Mouse (Mus musculus) heart, postnatal 25 days (tissue): ENCODE results near the gene Gnaq. TPM values are rescaled to one million over a fixed set of nuclear protein-coding genes. Genes with fewer than 3 reads are reported as not detected.

Source experiments
- DNase-seq: peaks from one replicate; pipeline ENCODE4 v3.0.0; 2022; ENCODE audit warnings: low spot score
- intact Hi-C: fragments of 180-260 bp; cut with DNase I; formaldehyde crosslinking; loops from one replicate; pipeline ENCODE4 v1.15.1; 2025
- total RNA-seq, 2 experiments: library from RNA; stranded (reverse); gene quantifications; 2 replicates each; pipeline ENCODE4 v1.2.3; 2021

Gene Gnaq
- total RNA-seq, 2 experiments from 2014 or later: 24.9 to 25.8 TPM

DNA sequence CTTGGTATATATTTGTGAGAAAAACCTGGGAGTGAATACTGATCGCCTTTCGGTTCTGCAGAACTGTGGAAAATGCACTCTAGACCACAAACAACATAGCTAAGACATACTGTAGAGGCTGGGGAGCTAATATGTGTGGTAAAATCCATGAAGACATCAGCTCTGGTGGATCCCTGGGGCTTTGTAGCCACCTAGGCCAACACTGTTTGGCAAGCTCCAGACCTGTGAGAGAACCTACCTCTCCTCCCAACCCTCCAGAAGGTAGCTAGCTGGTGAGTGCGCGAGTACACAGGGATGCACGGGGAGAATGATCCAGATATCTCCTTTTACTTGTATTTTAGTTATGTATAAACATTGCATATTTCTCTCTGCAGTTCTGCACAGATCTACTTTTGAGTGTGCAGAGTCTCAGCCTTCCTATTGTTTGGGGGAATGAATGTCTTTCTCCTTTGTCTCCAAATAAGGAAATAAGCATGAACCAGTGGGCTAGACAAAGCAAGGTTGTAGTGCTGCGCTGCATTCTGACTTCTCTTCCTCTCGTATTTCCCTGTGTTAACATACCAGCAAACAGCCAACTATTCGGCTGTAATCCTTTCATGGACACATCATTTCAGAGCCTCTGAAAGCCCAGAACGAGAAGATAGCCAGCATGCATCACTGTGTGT lies 205.4 kb downstream of the Gnaq start:
- DNase-seq: no peak
- intact Hi-C loops: no loop called here

DNA sequence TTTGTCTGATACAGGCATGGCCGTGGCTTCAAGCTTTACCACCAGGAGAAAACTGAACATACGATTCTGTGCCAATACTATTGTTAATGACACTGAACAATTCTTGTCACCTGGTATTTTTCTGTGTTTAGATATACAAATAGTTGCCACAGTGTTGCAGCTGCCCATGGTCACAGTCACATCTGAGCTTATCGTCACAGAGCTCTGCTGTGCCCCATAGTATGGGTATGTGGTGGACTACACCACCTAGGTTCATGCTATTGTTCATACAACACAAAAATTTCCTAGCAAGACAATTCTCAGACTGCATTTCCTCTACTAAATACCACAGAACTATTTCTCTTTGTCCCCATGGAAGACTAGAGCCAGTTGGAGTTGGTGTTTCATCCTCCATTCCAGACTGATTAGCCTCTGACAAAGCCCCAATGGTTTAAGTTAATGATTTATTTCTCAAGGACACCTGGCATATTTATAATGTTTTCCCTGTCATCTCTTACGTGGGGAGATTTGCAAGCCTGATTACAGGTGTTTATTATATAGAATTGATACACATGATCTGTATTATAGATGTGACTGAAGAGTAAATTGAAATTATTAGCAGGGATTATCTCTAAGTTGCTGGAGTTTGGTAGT lies 207.4 kb downstream of the Gnaq start:
- intact Hi-C loops: loop anchor here (5.0 kb wide), 1 partner anchor 213 kb away; no protein-coding TSS in a partner anchor
- no peak for DNase-seq

DNA sequence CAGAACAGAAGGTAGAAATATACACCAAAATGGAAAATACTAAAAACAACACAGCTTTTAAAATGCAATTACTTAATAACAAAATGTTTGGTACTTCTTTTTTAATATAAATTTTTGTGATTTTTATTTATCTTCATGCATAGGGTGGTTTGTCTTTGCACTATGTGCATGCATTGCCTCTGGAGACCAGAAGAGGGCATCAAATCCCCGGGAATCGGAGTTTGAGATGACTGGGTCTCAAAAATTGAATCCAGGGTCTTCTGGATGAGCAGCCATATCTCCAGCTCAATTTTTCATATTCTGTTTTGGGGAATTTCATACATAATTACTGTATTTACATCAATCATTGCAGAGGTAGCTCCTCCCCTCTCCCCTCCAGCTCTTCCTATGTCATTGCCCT lies 210.1 kb downstream of the Gnaq start:
- DNase-seq: no peak
- intact Hi-C loops: loop anchor here (5.0 kb wide), 1 partner anchor 215 kb away; no protein-coding TSS in a partner anchor

DNA sequence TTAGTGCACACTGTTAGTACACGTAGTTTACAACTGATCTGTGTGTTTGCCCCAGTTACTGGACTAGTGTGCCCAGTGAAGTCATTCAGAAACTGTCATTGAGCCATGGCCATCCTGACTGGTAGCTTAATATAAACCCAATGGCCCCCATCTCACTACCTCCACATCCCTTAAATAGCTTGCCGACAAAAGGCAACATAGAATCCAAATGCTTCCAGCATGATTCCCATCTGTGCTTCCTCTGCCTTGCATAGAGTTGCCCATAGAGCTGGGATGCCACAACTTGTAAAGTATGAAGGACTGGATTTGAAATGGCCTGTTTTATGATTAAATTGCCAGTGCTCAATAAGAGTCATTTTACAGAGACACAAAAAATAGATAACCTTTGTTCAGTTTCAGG lies 212.9 kb downstream of the Gnaq start:
- DNase-seq: no peak
- intact Hi-C loops: no loop called here

DNA sequence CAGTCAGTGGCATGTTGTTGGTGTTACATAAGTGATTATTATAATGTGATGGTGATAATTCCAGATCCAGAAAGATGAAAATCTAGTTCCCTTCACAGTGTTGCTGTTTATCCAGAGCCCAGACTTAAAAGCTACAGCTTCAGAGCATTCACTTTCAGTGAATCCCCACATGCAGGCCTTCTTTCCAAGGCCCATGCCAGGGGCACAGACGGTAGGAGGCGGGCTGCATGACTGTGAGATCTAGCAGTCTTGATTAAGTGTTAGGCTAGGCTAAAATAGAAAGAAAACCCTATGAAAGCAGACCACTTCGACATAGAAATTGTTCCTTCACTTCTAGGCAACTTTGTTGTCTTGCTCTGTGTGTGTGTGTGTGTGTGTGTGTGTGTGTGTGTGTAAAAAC lies 214.4 kb downstream of the Gnaq start:
- intact Hi-C loops: no loop called here
- no peak for DNase-seq

DNA sequence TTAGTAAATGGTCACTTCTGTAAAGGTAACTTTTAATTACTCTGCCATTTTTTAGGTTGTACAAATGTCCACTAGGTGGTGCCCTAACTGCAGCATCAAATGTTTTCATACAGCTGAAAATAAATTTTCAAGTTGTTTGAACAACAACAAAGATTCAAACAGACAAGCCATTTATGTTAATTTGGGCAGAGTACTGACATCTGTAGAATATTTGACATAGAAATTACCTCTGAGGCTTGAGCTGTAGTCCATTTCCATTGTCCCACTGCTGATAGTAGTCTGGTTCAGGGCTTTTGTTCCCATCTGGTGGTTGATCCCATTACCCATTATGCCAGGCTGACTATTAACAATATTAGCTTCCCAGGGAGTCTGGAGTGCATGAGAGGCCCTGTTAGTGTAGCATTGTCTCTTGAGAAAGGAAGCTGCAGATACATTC lies 221.1 kb downstream of the Gnaq start:
- intact Hi-C loops: no loop called here
- DNase-seq: no peak

DNA sequence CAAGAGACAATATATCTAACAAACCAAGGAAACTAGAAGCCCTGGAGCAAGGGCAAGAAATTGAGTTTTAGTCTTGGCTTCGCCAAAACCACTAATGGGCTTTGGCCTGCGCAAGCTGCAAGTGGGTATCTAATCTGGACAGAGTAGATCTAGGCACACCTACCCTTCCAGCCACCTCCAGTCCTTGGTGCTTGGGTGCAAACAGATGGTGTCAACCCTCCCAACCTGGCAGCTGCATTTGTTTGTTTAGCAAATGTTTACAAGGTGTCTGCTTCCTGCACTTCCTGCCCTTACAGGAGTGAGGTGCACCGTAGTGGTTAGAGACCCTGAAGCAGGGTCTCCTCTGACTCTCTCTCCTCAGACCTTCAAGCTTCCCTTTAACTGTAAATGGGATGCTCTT lies 225.5 kb downstream of the Gnaq start:
- DNase-seq: no peak
- intact Hi-C loops: loop anchor here (1.0 to 5.0 kb wide), 2 partner anchors 239 to 296 kb away; no protein-coding TSS in a partner anchor

DNA sequence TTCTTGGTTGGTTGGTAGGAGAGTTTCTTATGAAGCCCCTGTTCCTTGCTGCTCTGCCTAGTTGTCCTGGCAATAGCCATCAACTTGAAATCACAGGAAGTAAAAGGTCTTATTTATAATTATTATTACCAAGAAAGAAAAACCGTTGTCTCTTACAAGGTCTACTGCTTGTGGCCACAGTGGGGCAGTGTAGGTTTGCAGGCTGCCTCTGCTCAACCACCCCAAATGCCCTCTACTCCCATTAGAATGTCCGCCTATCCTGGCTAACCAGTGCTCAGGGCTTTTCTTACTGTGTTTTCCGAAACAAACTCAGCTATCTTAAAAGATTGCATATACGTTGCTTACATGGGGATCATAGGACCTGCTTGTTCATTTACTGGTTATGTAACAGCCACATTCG lies 226.3 kb downstream of the Gnaq start:
- no peak for DNase-seq
- intact Hi-C loops: loop anchor here (1.0 to 5.0 kb wide), 2 partner anchors 238 to 297 kb away; no protein-coding TSS in a partner anchor

DNA sequence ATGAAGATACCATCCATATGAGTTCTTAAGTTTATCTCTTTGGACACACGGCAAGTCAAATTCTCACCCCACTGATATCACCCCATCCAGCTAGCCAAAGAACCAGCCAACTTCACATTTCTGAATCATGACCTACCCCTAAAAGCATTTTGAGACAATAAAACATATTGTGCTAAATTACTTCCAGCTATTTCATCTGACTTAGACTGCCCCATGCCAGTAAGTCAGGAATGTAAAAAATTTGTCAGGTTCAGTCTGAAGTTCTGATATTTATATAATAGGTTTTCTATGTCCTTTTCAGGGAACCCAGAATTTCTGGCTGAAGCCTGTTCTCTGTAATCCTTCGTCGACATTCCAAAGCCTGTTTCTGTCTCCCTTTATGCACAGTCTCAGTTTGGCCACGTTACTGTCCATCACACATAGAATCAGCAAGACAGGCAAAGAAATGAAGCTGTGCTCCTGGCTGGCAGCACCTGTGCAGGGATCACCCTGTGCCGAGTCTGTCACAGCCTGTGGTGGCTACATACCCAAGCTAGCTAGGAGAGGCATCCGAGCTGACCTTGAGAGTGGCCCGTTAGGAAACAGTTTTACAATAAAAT lies 233.9 kb downstream of the Gnaq start:
- intact Hi-C loops: no loop called here
- DNase-seq: no peak

DNA sequence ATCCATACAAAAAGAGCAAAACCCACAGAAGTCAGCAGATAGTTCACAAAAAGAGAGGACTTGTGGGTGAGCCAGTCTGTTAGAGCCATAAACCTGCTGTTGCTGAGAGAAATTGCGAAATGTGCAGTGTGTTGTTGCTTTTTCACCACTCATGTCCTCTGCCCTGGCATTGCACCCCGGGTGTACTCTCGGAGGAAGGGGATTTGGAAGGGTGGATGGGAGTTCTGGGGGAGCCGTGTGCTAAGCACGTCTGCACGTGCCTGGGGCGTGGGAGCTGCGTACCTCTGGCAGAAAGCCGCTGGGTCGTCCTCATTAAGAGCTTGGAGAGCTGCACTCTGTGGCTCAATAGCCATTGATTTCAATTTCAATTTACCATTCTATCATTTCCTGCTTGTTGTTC lies 234.6 kb downstream of the Gnaq start:
- intact Hi-C loops: no loop called here
- no peak for DNase-seq

DNA sequence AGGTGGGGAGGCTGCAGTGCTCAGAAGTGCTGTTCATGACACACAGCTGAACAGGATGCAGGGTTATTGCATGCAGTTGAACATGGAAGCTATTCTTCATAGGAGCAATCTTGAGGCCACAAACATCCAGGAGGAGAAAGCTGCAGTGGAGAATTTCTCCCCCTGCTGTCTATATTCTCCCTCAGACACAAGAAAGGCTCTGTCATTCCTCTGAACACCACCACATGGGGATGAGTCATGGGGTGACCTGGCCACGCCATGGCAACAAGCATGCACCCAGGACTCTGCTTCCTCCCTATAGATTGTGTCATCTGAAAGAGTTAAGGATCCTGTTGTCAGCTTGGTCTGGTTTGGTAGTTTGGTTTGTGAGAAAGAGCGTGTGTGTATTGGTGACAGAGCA lies 239.0 kb downstream of the Gnaq start:
- DNase-seq: no peak
- intact Hi-C loops: no loop called here

DNA sequence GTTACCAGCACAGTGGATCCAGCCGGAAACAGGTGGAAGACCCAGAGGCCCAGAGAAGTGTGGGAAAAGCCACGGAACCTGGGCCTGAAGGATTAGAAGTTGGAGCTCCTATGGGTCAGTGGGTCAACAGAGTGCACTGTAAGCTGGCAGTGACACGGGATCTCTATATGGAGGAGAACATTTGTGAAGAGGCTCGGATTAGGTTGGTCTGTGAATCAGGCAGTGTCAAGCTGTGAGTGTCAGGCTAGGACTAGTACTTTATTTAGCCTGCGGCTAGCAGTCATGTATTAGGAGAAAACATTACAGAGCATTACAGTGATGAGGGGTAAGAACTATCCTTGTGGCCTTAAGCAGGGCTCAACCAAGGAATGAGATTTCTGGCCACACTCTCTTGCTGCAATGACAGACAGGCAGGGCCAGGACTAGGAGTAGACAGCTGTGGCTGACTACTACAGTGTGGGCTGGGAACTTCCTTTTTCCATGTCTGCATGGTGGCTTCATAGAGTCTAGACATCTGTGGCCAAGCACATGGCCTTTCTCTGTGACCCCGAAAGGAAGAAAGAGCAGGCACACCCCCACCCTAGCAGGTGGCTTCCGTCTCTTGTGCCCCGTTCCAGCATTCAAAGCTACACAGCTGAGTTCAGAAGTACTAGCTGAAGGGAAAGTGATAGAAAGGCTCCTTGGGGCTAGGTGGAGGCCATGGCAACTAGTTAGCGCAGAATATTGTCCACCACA lies 240.3 kb downstream of the Gnaq start:
- intact Hi-C loops: no loop called here
- DNase-seq: peak; percentile 7

DNA sequence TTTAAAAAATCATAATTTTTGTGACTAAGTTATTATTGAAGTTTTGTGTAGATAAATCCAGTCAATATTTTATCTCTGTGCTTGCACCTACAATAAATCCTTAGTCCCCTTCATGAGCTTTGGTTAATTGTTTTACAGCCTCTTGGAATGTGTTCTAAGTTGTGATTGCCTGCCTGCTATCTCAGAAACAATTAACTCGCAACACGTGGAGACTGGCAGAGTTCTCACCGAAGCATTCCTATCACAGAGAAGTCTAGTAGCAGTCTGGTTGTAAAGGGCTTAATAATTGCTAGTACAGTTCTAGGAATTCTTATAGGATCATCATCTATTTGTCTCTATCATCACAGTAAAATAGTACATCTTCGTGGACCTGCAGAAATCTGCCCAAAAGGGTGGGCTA lies 243.2 kb downstream of the Gnaq start:
- DNase-seq: no peak

DNA sequence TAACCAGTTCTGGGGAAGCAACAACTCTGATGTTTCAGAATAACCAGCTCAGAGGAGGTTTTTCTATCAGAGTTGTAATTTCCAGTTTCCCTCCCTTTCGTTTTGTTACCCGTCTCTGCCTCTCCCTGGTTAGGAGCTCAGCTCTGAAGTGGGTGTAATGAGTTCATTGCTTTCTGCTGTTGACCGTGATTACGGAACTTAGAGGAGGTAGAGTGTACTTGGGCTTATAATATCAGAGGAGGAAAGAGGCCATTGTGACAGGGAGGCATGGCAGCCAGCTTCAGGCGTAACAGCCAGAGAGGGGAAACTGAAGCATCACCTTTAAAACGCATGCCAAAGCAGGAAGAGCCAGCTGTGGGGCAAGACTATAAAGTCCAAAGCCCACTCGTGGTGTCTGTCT lies 245.9 kb downstream of the Gnaq start:
- no peak for DNase-seq
- intact Hi-C loops: no loop called here

More for the DNA sequence above, 243.2 kb downstream of the Gnaq start:
- intact Hi-C loops: no loop called here

DNA sequence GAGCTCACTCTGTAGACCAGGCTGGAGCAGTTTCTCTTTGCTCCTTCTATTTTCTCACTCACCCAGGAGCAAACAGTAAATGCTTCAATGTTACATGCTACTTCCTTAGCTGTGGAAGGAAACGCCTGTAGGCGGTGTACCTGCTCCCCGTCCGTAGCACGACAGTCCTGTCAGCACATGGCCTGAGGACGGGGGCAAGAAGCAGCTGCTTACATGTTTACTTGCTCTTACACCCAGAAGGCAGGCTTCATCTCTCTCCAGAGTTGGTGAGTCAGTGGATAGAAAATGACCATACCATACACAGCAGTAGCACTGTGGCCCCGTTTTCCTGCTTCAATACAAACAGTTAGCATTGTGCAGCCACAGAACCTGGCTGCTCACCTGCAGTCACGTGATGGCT lies 247.1 kb downstream of the Gnaq start:
- no peak for DNase-seq
- intact Hi-C loops: no loop called here

DNA sequence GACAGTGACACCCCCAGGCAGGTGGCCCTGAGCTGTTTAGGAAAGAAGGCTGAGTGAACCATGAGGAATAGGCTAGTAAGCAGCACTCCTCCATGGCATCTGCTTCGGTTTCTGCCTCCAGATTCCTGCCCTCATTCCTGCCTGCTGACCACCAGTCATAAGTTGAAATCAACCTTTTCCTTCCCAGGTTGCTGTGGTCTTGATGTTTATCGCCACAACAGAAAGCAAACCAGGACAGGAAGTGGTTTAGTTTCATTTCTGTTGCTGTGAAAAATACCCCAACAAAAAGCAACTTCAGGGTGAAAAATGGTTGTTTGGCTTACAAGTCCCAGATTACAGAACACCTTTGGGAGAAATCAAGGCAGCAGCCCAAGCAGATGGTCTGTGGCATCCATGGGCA lies 249.8 kb downstream of the Gnaq start:
- intact Hi-C loops: no loop called here
- no peak for DNase-seq

DNA sequence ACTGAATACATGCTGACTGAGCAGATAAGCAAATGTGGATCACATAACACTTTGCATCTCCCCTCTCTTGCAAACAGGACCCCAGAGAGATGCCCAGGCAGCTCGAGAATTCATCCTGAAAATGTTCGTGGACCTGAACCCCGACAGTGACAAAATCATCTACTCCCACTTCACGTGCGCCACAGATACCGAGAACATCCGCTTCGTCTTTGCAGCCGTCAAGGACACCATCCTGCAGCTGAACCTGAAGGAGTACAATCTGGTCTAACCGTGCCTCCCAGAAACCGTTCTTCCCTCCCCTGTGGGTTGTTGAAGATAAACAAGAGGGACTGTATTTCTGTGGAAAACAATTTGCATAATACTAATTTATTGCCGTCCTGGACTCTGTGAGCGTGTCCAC lies 250.5 kb downstream of the Gnaq start:
- no peak for DNase-seq
- intact Hi-C loops: no loop called here

DNA sequence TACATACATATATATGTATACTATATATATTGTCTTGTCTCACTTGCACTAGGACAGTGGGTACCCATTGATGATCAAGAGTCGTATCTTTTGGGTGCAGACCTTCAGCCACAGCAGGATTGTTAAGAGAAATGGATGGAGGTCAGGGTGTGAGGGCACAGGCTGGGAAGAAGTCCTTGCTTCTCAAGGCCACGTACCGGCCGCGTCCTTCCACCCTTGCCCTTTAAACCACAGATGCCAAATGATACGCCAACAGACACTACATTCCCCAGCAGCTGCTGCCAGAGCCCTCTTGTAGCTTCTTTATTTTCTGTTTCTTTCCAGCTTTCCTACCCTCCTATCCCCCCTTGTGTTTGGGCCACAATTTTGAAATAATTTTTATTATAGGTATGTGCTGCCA lies 251.5 kb downstream of the Gnaq start:
- no peak for DNase-seq
- intact Hi-C loops: no loop called here

DNA sequence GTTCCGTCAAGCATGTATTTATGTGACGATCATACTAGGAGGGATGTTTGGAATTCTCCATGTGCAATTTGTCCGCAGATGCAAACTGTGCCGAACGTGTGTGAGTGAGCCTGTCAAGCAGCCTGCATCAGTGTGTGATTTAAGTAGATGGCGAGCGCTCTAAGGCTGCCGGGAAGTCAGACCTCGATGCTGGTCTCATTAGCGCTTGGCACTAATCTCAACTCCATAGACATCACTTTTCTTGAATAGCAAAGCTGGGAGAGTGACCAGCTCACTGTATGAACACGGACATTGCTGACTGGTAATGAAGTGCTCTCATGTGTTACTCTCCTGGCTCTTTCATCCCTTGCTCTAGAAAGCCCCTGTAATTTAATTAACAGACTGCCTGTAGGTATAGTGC lies 252.3 kb downstream of the Gnaq start:
- intact Hi-C loops: no loop called here

DNA sequence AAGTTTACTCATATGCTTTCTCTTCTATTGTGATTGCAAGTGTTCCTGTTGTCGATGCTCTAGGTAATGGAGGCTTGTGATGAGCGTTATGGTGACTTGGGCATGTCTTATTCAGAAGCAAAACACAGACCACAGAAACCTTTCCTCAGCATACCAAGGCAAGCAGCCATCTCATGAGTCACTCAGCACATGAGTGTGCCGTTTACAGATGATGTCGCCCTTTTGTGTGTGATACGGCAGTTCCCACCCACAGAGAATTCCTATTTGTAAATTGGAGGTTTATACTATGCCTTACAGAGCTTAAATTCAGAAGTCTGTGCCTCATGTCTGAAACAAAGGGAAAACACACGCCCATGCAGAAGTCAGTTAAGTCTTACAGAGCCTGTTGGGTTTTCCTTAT lies 253.9 kb downstream of the Gnaq start:
- intact Hi-C loops: no loop called here
- no peak for DNase-seq

More for the DNA sequence above, 252.3 kb downstream of the Gnaq start:
- no peak for DNase-seq
